Mouse (Mus musculus) kidney, adult 11 months (tissue): ENCODE results near the gene Map3k10.
A peak's percentile ranks its signal among the peaks of the same experiment; 100 is the strongest.
"Not testable (repeated sequence)": the region's sequence is repeated elsewhere in the genome, so short reads cannot be mapped to it uniquely, and the experiment has no call there.

ENCODE experiments used
- DNase-seq: peaks from one replicate; pipeline ENCODE4 v3.0.0; 2022

Gene Map3k10

DNA sequence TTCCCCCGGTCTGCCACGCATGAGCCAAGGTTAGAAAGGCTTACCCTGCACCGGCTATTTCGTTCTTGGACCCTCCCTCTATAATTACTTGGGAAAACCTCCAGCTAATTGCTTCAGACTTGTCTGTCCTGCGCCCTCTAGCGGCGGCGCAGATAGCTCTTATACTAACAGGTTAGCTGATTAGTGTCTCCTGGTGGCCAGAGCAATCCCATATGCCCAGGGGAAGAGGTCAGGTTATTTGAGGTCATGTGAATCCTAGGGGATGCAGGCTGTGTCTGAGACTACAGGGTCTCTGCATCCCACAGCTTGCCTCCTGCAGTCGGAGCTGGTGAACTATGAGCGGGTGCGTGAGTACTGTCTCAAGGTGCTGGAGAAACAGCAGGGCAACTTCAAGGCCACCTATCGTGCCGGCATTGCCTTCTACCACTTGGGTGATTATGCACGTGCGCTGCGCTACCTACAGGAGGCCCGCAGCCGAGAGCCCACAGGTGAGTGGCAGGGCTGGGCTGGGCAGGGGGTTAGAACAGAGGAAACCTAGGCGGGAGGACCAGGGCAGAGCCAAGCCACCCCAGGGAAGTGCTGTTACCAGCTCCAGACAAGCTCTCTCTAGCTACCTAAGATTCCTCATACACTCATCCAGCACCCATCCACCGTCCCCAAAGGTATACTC lies 19.7 kb downstream of the Map3k10 start:
- DNase-seq, result peak; percentile 10

- DNase-seq, result no peak
Measured at GRCm38 (mm10) chr7:27653681-27654437, 20.5 kb downstream of the Map3k10 start, which contains the start of gene Ttc9b. Ttc9b (plus strand) TSS chr7:27653915.

DNA sequence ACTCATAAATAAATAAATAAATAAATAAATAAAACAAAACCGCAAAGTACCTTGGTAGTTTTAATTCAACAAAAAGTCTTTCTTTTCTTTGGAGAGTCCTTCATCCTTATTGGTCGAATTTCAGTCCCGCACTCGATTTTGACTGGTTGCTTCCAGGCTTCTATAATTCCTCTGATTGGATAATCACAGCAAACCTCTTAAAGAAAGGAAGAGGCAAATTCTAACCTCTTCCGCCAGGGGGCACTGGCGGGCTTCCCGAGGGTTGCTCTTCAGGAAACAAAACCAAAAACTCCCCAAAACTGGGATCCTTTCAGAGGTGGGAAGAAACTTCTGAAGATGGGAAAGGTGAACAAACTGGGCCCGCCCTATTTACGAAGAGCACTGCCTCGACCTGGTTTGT lies 23.4 kb downstream of the Map3k10 start:
- peak; percentile 59 for DNase-seq

- no peak for DNase-seq
Measured at GRCm38 (mm10) chr7:27649723-27650122, 24.7 kb downstream of the Map3k10 start.

- no peak for DNase-seq
Measured at GRCm38 (mm10) chr7:27647281-27648002, 27.0 kb downstream of the Map3k10 start.

GRCm38 (mm10) chr7:27646516-27646915 lies 27.9 kb downstream of the Map3k10 start:
- no peak for DNase-seq

DNA sequence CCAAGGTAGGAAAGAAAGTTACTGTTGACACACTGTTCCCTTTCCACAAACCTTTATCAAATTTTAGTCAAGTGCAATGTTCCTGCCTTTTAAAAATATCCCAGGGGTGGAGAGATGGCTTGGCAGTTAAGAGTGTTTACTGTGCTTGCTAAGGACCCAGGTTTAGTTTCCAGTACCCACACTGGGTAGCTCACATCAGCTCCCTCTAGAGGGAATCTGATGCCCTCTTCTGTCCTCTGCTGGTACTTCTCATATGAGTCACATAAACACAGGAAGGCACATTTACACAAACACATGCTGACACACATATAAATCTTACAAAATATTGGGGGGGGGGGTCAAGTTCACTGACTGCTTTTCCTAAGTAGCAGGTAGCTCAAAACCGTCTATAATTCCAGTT lies 29.9 kb downstream of the Map3k10 start:
- DNase-seq, result no peak

- not testable (repeated sequence) for DNase-seq
Measured at GRCm38 (mm10) chr7:27635094-27635493, 39.3 kb downstream of the Map3k10 start.

DNA sequence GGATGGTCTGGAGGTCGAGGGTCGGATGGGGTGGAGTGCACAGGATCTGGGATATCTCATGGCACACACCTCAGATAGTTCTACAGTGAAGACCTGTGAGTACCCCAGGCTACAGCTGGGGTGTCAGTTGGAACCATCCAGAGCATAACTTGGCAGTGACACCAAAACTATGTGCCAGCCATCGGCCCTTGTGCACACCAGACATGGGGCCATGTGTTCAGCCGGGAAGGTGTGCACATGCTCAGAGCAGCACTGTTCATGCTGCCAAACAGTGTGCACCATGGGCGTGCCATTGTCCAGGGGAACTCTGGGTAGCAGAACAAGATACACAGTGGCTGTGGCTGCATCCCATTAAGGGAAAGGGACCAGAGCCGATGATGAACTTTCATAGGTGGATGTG lies 39.7 kb downstream of the Map3k10 start:
- DNase-seq, result no peak

GRCm38 (mm10) chr7:27633166-27633565 lies 41.2 kb downstream of the Map3k10 start:
- no peak for DNase-seq

GRCm38 (mm10) chr7:27631439-27631838 lies 43.0 kb downstream of the Map3k10 start:
- no peak for DNase-seq

GRCm38 (mm10) chr7:27628816-27629215 lies 45.6 kb downstream of the Map3k10 start:
- not testable (repeated sequence) for DNase-seq

DNA sequence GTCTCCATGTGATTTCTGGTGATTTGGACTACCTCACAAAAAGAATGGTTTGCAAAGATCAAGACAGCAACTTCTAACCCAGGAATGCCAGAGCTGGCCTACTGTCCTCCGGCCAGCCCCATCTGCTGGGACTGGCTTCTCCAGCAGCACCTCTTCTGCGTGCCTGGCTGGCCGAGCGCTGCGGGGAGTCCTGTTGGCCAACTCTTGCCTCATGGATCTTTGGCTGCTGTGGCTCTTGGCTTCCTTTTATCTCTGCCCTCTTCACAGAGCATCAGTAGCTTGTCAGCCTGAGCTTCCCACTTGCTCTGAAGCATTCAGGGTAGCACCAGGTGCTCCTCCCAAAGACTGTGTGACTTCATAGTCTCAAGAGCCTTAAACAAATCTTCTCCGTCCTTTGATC lies 46.2 kb downstream of the Map3k10 start:
- no peak for DNase-seq

- DNase-seq, result no peak
Measured at GRCm38 (mm10) chr7:27627707-27628106, 46.7 kb downstream of the Map3k10 start.

DNA sequence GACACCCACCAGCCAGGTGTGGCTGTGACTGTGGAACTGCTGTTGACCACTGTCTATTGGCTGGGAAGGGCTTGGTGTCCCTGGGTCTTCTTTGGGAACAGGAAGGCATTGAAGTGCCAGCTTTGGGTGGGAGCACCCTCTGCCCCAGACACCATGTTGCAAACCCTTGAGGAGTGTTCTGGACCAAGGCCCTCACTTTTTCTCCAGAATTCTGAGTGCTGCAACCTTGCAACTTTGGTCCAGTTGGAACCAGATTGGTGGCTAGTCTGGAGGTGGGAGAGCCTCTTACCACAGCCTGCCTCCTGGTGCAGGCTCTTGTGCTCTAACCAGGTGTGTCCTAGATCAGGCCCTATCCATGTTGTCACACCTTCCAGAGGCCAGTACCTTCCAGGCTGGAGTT lies 49.4 kb downstream of the Map3k10 start:
- no peak for DNase-seq

- DNase-seq, result no peak
Measured at GRCm38 (mm10) chr7:27622234-27622633, 52.2 kb downstream of the Map3k10 start.

- DNase-seq, result no peak
Measured at GRCm38 (mm10) chr7:27621028-27621427, 53.4 kb downstream of the Map3k10 start.

DNA sequence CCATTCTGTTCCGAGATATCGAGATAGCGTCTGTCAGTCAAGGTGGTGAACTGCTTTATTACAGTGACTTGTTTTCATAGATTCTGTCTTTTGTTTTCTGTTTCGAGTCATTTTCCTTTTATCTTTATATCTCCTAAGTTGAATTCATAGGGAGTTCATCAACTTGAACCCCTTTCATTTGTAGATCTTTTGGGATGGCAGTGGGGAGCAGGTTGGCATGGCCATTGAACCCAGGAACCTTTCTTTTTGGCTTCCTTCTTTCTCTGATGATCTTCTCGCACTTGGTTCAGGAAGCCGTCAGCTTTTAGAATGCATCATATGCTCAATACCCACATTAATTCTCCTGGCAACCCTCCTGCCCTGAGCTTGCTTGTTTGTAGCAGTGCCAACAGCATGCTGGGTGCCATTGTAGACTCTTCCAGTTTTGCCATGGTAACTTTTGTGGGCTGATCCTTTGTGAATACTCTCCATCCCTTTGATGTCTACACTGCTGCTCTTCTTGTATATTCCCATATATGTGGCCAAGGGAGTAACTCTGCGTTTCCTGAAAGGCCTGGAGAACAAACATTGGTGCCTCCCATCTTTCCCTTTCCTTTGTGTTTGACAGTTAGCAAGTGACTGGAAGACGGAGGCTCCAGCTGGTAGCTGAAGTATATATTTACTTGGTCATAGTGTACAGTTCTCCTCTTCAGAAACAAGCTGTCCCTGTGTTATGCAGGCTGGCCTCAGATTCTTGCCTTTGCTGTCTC lies 60.5 kb downstream of the Map3k10 start:
- no peak for DNase-seq

- DNase-seq, result no peak
Measured at GRCm38 (mm10) chr7:27612940-27613339, 61.5 kb downstream of the Map3k10 start.

DNA sequence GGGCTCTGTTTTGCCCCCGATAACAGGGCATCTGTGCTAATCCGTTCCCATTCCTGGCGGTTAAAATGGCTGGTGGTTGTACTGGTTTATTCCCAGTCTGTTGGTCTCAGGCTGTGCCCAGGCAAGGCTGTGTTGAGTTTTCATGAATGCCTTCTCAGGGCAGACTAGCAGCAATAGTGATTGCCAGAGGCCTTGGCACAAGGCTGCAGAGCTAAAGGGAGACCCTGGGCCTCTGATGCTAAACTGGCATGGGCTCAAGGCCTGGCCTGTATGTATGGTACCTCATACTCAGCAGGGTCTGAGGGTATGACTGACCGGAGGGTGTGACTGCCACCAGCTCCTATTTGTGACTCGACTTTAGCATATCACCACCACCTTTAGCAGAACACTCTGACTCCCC lies 63.5 kb downstream of the Map3k10 start:
- no peak for DNase-seq

DNA sequence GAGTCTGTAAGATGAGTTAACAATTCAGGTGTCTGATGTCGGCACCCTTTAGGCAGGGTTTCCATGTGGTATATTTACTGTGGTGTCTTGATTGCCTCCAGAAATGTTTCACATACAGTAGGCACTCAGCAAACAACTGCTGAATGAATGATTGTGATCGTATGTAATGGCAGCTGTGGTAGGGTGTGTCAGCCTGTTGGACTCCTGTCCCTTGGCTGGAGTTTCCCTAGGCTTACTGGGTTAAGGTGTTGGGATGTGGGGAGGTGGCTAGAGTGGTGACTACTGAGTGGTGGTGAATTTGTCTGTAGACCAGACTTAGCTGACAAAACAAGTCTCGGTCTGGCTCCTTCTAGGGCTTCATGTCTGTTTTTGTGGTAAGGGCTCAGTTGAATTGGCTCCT lies 64.0 kb downstream of the Map3k10 start:
- DNase-seq, result no peak

- no peak for DNase-seq
Measured at GRCm38 (mm10) chr7:27609688-27610087, 64.7 kb downstream of the Map3k10 start.

GRCm38 (mm10) chr7:27609285-27609684 lies 65.1 kb downstream of the Map3k10 start:
- DNase-seq, result no peak
